Mouse (Mus musculus) liver, adult 2 months (tissue): Measurements from ENCODE around the gene Prm3.

Experiments
- CTCF ChIP-seq: fragments of 200-500 bp; IDR thresholded peaks from 2 replicates; pipeline ENCODE4 v1.5.1; 2011; ENCODE audit warnings: low read depth, low read length, control low read depth
- POLR2A ChIP-seq: fragments of 200-500 bp; IDR thresholded peaks from 2 replicates; pipeline ENCODE4 v1.6.1; 2011; ENCODE audit warnings: low read length, control low read depth; ENCODE audit not compliant: insufficient read depth; ENCODE audit errors: extremely low read depth

DNA sequence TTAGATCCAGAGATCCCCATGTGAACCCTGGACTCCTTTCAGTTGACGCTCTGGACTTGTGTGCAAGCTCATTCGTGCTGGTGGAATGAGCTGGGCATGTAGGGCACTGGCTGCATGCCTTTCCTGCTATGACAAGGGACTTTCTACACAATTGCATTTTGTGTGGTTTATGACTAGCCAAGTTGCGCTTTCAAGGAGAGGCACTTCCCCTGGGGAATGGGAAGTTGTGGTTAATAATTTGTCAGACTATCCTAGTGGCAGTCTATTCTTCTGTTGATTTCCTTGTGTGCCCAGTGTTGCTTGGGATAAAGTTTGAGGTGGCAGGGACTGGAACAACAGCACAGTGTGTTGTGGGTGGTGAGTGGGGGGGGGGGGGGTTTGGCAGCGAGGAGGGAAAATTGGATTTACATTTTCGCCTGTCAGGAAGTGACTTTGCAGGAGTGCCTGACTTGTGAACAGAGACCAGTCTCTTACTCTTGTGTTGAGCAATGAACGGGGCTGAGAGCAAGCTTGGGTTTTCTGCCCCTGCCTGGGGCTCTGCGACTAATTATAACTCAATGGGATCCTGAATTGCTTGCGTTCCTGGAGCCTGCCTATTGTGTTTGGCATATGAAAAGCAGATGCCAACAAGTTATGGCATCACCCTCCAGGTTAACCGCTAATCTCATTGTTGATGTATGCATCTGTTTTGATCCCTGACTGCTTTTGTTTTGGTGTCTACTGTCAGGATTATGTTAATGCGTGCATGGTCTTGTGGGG lies 48.0 kb upstream of the Prm3 start:
- TF ChIP-seq POLR2A = no peak
- TF ChIP-seq CTCF = no peak
